Mouse (Mus musculus): ENCODE results near the gene Hoxa9.

DNA sequence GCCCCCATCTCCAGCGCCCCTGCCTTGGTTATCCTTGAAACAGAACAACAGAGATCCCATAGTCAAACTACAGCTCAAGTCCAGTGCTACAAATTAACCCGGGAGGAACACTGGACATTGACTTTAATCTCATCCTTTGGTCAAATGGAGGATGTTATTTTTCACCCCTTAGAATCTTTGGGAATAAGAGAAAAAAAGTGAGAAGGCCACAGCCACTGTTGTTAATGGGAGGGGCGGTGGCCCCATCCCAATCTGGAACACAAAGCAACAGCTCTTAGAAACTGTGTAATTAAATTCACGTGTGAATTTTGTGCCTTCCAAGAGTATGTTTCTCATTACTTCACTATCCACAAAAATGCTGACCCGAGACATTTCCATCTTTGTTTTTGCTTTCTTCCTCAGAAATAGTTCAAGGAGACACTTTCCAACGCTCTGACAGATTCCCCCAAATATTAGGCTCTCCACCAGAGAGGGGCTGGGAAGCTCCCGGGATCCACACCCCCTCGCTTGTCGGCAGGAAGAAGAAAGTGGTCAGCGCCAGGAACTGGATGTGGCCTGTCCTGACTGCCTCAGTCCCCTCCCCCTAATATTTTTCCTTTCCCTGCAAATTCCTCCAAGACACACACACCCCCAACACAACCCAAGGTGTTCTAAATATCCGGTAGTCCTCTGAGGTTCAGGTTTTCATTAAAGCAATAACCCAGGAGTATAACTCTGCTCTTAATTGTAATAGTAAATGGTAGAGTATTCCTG is 3.2 kb downstream of the Hoxa9 start:
- TF ChIP-seq CTCF (IDR thresholded peaks at IDR 0.05; ENCODE audit: borderline replicate concordance, insufficient read depth, low read length), result no peak
- no peak for TF ChIP-seq POLR2A (IDR thresholded peaks at IDR 0.05; ENCODE audit: low read depth, low read length)
